Mouse (Mus musculus) right cerebral cortex, postnatal 36 days (tissue): ENCODE results near the gene Dlgap3.

Source experiments
- DNase-seq, 2 experiments: peaks; one replicate each; pipeline ENCODE4 v3.0.0; 2022; ENCODE audit warnings: low spot score in 2 of 2, mixed read lengths in 1 of 2

Dlgap3 gene

DNA sequence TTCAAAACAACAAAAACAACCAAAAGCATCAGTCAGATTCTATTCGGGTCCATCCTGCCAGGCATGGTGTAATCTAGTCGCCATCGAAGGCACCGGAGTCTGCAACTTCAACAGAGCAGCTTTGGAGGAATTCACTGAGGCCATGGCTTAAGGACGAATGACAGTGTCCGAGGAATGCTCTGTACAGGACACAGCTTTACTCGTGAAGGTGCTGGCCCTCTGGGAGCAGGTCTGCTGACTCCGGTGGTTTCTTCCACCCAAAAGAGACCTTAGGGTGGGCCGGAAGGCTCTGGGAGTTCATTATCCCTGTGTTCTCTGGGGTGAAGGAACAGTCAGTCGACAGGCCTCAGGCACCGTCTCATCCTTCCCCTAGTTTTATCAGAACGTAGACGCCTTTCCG is 92.6 kb downstream of the Dlgap3 start:
- no peak for DNase-seq

GRCm38 (mm10) chr4:127263438-127264182 is 94.6 kb downstream of the Dlgap3 start:
- no peak for DNase-seq

GRCm38 (mm10) chr4:127264183-127264554 is 95.2 kb downstream of the Dlgap3 start:
- DNase-seq = no peak

- no peak for DNase-seq
Observed at GRCm38 (mm10) chr4:127278451-127279001, 109.5 kb downstream of the Dlgap3 start.

- DNase-seq = no peak
Observed at GRCm38 (mm10) chr4:127279241-127279640, 110.2 kb downstream of the Dlgap3 start.
